Mouse (Mus musculus) stomach, embryonic 14.5 days (tissue): ENCODE measurements around the gene P2rx1. TPM values are rescaled to one million over a fixed set of nuclear protein-coding genes. Genes with fewer than 3 reads are reported as not detected.

Source experiments
- ATAC-seq: fragments of 200-750 bp; cut with Nextera tagmentation; 2 replicates; pipeline ENCODE4 v1.8.0; 2017; ENCODE audit warnings: low read depth, moderate TSS enrichment; ENCODE audit not compliant: insufficient number of reproducible peaks, insufficient read depth, low FRiP score
- H3K27ac ChIP-seq: fragments of 300-500 bp; sonication (generic); 2 replicates; pipeline ENCODE4 v1.5.1; 2014; ENCODE audit warnings: mild to moderate bottlenecking, low read length, moderate library complexity, mixed read lengths
- H3K27me3 ChIP-seq: fragments of 300-500 bp; sonication (generic); 2 replicates; pipeline ENCODE4 v1.6.1; 2014; ENCODE audit warnings: low read length, control low read depth, mixed read lengths; ENCODE audit not compliant: control insufficient read depth, insufficient read depth
- H3K36me3 ChIP-seq: fragments of 300-500 bp; sonication (generic); 2 replicates; pipeline ENCODE4 v1.6.1; 2014; ENCODE audit warnings: mild to moderate bottlenecking, control low read depth, low read length, moderate library complexity, mixed read lengths; ENCODE audit not compliant: control insufficient read depth, insufficient read depth
- H3K4me1 ChIP-seq: fragments of 300-500 bp; sonication (generic); 2 replicates; pipeline ENCODE4 v1.6.1; 2014; ENCODE audit warnings: low read length, control low read depth, mixed read lengths; ENCODE audit not compliant: control insufficient read depth, insufficient read depth
- H3K4me2 ChIP-seq: fragments of 300-500 bp; sonication (generic); replicated peaks from 2 replicates; pipeline ENCODE4 v1.6.1; 2014; ENCODE audit warnings: low read depth, low read length, control low read depth
- H3K4me3 ChIP-seq: fragments of 300-500 bp; sonication (generic); 2 replicates; pipeline ENCODE4 v1.5.1; 2014; ENCODE audit warnings: low read depth, low read length, control low read depth
- H3K9ac ChIP-seq: fragments of 300-500 bp; sonication (generic); replicated peaks from 2 replicates; pipeline ENCODE4 v1.6.1; 2014; ENCODE audit warnings: low read depth, mild to moderate bottlenecking, control low read depth, low read length, moderate library complexity, mixed read lengths
- H3K9me3 ChIP-seq: fragments of 300-500 bp; sonication (generic); 2 replicates; pipeline ENCODE4 v1.6.1; 2016; ENCODE audit warnings: low read depth, low read length, control low read depth; ENCODE audit not compliant: control insufficient read depth
- WGBS: fragments of 180-500 bp; shearing (Covaris S2); extraction: QIAGEN DNeasy Blood & Tissue Kit; methylation state at CpG from one replicate; pipeline ENCODE4 v1.1.7; 2014; 5-methylcytosine and 5-hydroxymethylcytosine counted together
- polyA plus RNA-seq: library from polyadenylated mRNA; unstranded; fragments of >200 nt; fragmentation: Nextera tagmentation; extraction: Ambion mirVana; gene quantifications from 2 replicates; pipeline ENCODE4 v1.2.1, GENCODE M21; 2014

The P2rx1 gene
- polyA plus RNA-seq, 1 experiment from 2014 or later = 2.2 TPM

DNA sequence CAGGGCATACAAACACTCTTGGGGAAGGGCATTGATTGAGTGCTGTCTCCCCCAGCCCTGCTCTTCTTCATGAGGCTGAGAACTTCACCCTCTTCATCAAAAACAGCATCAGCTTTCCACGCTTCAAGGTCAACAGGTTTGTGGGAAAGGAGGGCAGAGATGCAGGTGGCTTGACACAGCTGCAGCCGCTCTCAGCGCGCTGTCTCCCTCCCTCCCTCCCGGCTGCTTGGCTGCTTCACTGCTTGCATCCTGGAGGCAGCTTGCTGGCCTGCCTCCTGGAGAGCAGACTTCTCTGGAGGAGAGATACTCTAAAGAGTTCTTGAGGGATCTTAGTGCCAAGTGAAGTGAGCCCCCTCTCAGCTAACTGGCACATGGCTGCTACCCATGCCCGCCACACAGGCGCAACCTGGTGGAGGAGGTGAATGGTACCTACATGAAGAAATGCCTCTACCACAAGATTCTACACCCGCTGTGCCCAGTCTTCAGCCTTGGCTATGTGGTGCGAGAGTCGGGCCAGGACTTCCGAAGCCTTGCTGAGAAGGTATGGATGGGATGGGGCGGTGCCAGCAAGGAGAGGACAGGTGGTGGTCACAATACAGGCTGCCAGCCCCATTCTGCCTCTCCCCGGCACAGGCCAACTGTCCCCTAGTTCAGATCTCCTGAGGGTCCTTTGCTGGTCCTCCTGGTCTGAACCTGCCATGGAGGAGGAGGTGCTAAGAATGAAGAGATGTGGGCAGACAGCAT lies 10.8 kb downstream of the P2rx1 start:
- no peak for ATAC-seq
- no peak overlapping the region for H3K4me3 ChIP-seq

GRCm38 (mm10) chr11:73013981-73014380 lies 15.1 kb downstream of the P2rx1 start:
- H3K4me3 ChIP-seq = no peak overlapping the region
- ATAC-seq = no peak
- no peak overlapping the region for H3K4me2 ChIP-seq
- no peak overlapping the region for H3K9ac ChIP-seq
- H3K9me3 ChIP-seq = no peaks in the 10 kb centered on the region
- H3K27me3 ChIP-seq = no peaks in the 10 kb centered on the region
- no peaks in the 10 kb centered on the region for H3K36me3 ChIP-seq
- 72% methylated on average over 5 of the region's 5 CpGs for WGBS
- H3K27ac ChIP-seq = no peak overlapping the region
- no peaks in the 10 kb centered on the region for H3K4me1 ChIP-seq

More for the DNA sequence above, 10.8 kb downstream of the P2rx1 start:
- Histone ChIP-seq H3K27me3 (no peaks in the 10 kb centered on the region), H3K4me2 (no peak overlapping the region), H3K9me3 (no peaks in the 10 kb centered on the region), H3K27ac (no peak overlapping the region), H3K4me1 (no peaks in the 10 kb centered on the region), H3K36me3 (no peaks in the 10 kb centered on the region), H3K9ac (no peak overlapping the region)
- WGBS = 53% methylated on average over 13 of the region's 13 CpGs

DNA sequence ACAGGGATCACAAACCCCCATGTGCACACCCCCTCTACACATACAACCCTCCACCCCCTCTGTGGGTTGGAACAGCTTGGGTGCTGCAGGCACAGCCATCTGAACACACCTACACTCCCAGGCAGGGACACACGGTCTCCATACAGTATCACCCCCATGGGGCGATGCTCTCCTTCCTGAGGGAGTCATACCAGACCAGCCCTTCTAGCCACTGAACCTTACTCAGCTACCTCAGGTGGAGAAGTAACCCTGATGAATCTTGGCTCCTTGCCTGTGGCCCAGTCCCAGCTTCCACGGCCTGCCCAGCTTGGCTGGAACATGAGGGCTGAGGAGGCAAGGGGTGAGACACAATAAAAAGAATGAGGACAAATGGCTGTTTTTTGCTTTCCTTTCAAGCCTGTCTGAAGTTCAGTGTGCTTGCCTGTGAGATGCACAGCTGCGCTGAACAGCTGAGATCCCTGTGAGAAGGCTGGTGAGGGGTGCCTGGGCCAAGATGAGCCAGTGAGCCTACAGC lies 16.0 kb downstream of the P2rx1 start:
- Histone ChIP-seq H3K36me3 (no peaks in the 10 kb centered on the region), H3K4me1 (peaks cover 4% of the 10 kb centered on the region; the same call in 1 of the 2 replicates), H3K27ac (no peak overlapping the region), H3K4me3 (no peak overlapping the region), H3K9ac (no peak overlapping the region), H3K9me3 (no peaks in the 10 kb centered on the region), H3K4me2 (no peak overlapping the region), H3K27me3 (no peaks in the 10 kb centered on the region)
- 77% methylated on average over 4 of the region's 4 CpGs for WGBS
- no peak for ATAC-seq

GRCm38 (mm10) chr11:73015391-73016102 lies 16.6 kb downstream of the P2rx1 start:
- H3K27ac ChIP-seq = no peak overlapping the region
- ATAC-seq = no peak
- no peak overlapping the region for H3K9ac ChIP-seq

DNA sequence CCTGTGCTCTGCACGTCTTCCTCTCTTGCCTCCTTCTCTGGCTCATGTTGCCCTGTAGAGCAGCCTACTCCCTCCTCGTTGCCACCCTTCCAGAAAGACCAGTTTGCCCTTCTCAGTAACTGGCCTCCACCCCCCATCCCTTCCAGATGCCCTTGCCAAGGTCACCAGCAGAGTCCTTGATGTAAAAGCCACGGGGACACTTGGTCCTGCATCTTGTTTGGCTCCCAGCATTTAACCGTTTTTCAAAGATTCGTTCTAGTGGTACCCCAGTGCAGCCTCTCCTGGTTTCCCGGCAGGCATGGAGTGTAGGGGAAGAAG lies 17.2 kb downstream of the P2rx1 start:
- no peak overlapping the region for H3K4me3 ChIP-seq
- no peaks in the 10 kb centered on the region for H3K9me3 ChIP-seq
- H3K4me1 ChIP-seq = peaks cover 7% of the 10 kb centered on the region; the same call in 1 of the 2 replicates
- no peak for ATAC-seq
- no peaks in the 10 kb centered on the region for H3K27me3 ChIP-seq
- 73% methylated on average over 6 of the region's 6 CpGs for WGBS
- H3K4me2 ChIP-seq = no peak overlapping the region
- no peak overlapping the region for H3K9ac ChIP-seq
- no peaks in the 10 kb centered on the region for H3K36me3 ChIP-seq
- no peak overlapping the region for H3K27ac ChIP-seq

More at GRCm38 (mm10) chr11:73015391-73016102, 16.6 kb downstream of the P2rx1 start:
- 60% methylated on average over 5 of the region's 5 CpGs for WGBS
- Histone ChIP-seq H3K4me1 (peaks cover 7% of the 10 kb centered on the region; the same call in 1 of the 2 replicates), H3K36me3 (no peaks in the 10 kb centered on the region), H3K4me2 (no peak overlapping the region), H3K27me3 (no peaks in the 10 kb centered on the region), H3K4me3 (no peak overlapping the region), H3K9me3 (no peaks in the 10 kb centered on the region)

DNA sequence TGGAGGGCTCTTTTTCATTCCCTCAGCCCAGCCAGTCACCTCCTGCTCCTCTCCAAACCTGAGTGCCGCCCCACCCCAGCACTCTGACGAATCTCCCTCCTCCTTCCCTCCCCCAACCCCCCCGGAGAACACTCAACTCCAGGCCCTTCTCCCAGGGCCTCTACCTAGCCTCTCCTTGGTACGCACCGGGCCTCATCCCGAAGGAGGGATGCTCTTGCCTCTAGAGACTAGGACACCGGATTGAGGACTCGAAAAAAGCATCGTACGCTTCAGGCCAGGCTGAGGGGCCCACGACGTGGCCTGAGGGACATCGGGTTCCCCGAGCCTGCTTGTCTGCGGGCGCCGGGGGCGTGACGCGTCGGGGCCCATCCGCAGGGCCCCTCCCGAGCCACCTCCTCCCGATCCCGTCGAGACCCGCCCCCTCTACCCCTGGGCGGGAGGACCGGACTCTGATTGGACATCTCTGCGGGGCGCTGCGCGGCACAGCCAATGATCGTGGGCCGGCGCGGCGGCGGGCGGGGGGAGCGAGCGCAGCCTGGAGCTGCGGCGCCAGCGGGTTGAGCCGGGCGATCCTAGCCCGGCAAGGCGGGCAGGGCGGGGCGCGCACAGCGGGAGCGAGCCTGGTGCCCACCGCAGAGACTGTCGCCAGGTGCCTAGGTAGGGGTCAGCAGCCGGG lies 19.7 kb downstream of the P2rx1 start, which contains the start of gene Camkk1:
TSS of gene Camkk1 (plus strand) at position 538 of the 676 bp plus-strand sequence.
- H3K9ac ChIP-seq = peak within 1 kb of the TSS; percentile 39; the same call in 1 of the 2 replicates
- H3K4me2 ChIP-seq = peak within 1 kb of the TSS; percentile 98
- WGBS = 1% methylated on average over 52 of the region's 57 CpGs
- peaks cover 10% of the 10 kb centered on the region; the same call in 1 of the 2 replicates for H3K4me1 ChIP-seq
- ATAC-seq = peak; percentile 94
- no peaks in the 10 kb centered on the region for H3K36me3 ChIP-seq
- H3K9me3 ChIP-seq = no peaks in the 10 kb centered on the region
- no peaks in the 10 kb centered on the region for H3K27me3 ChIP-seq
- no peak within 1 kb of the TSS for H3K27ac ChIP-seq
- peak within 1 kb of the TSS; percentile 61 for H3K4me3 ChIP-seq

GRCm38 (mm10) chr11:73019147-73019795 lies 20.4 kb downstream of the P2rx1 start:
- H3K9me3 ChIP-seq = no peaks in the 10 kb centered on the region
- peak overlapping the region; percentile 98 for H3K4me2 ChIP-seq
- peak overlapping the region; percentile 39; the same call in 1 of the 2 replicates for H3K9ac ChIP-seq
- no peak overlapping the region for H3K27ac ChIP-seq
- no peaks in the 10 kb centered on the region for H3K27me3 ChIP-seq
- WGBS = under 1% methylated on average over 46 of the region's 46 CpGs
- ATAC-seq = peak; percentile 15; the same call in 1 of the 2 replicates
- peak overlapping the region; percentile 61 for H3K4me3 ChIP-seq
- H3K36me3 ChIP-seq = no peaks in the 10 kb centered on the region
- H3K4me1 ChIP-seq = peaks cover 15% of the 10 kb centered on the region; the same call in 1 of the 2 replicates
